Mouse (Mus musculus): Measurements from ENCODE around the gene Spr. TPM values are rescaled to one million over a fixed set of nuclear protein-coding genes. Genes with fewer than 3 reads are reported as not detected.
A peak's percentile ranks its signal among the peaks of the same experiment; 100 is the strongest.
"Not testable (repeated sequence)": the region's sequence is repeated elsewhere in the genome, so short reads cannot be mapped to it uniquely, and the experiment has no call there.

Gene Spr
- polyA plus RNA-seq, 1 experiment, result 51.3 TPM

- Histone ChIP-seq H3K27me3 (ENCODE audit: control insufficient read depth, insufficient read depth, low read length) (no peaks in the 10 kb centered on the region), H3K4me3 (ENCODE audit: low read depth, low read length) (no peak overlapping the region), H3K4me1 (ENCODE audit: control insufficient read depth, insufficient read depth, insufficient read length, low read length) (peaks cover 2% of the 10 kb centered on the region; the same call in 1 of the 2 replicates), H3K27ac (ENCODE audit: insufficient read depth, low read depth, low read length) (no peak overlapping the region), H3K36me3 (ENCODE audit: control insufficient read depth, insufficient read depth, low read length) (peaks cover 8% of the 10 kb centered on the region)
- TF ChIP-seq POLR2A (IDR thresholded peaks at IDR 0.05; ENCODE audit: low read depth, low read length) (no peak), CTCF (IDR thresholded peaks at IDR 0.05; ENCODE audit: extremely low read depth, insufficient read length, insufficient replicate concordance, low read depth, low read length) (peak; percentile 42; the same call in 1 of the 2 replicates)
- WGBS, result 3% methylated on average over 4 of the region's 4 CpGs
Measured at GRCm38 (mm10) chr6:85131673-85132072, 5.9 kb downstream of the Spr start.

GRCm38 (mm10) chr6:85117545-85118511, 19.7 kb downstream of the Spr start:
- peak; percentile 62; the same call in 1 of the 2 replicates for TF ChIP-seq CTCF (IDR thresholded peaks at IDR 0.05; ENCODE audit: extremely low read depth, insufficient read length, insufficient replicate concordance, low read depth, low read length)
- not testable (repeated sequence) for H3K4me3 ChIP-seq (ENCODE audit: low read depth, low read length); H3K27me3 ChIP-seq (ENCODE audit: control insufficient read depth, insufficient read depth, low read length); H3K36me3 ChIP-seq (ENCODE audit: control insufficient read depth, insufficient read depth, low read length); H3K4me1 ChIP-seq (ENCODE audit: control insufficient read depth, insufficient read depth, insufficient read length, low read length); H3K27ac ChIP-seq (ENCODE audit: insufficient read depth, low read depth, low read length)
- 32% methylated on average over 11 of the region's 11 CpGs for WGBS

GRCm38 (mm10) chr6:85105033-85105615, 32.4 kb downstream of the Spr start:
- 90% methylated on average over 10 of the region's 10 CpGs for WGBS
- Histone ChIP-seq H3K27ac (ENCODE audit: insufficient read depth, low read depth, low read length) (no peak overlapping the region), H3K4me1 (ENCODE audit: control insufficient read depth, insufficient read depth, insufficient read length, low read length) (no peaks in the 10 kb centered on the region), H3K36me3 (ENCODE audit: control insufficient read depth, insufficient read depth, low read length) (no peaks in the 10 kb centered on the region), H3K27me3 (ENCODE audit: control insufficient read depth, insufficient read depth, low read length) (no peaks in the 10 kb centered on the region), H3K4me3 (ENCODE audit: low read depth, low read length) (no peak overlapping the region)
- TF ChIP-seq POLR2A (IDR thresholded peaks at IDR 0.05; ENCODE audit: low read depth, low read length) (no peak), CTCF (IDR thresholded peaks at IDR 0.05; ENCODE audit: extremely low read depth, insufficient read length, insufficient replicate concordance, low read depth, low read length) (no peak)

GRCm38 (mm10) chr6:85103321-85103720, 34.2 kb downstream of the Spr start:
- H3K27me3 ChIP-seq (ENCODE audit: control insufficient read depth, insufficient read depth, low read length), result no peaks in the 10 kb centered on the region
- no peaks in the 10 kb centered on the region for H3K4me1 ChIP-seq (ENCODE audit: control insufficient read depth, insufficient read depth, insufficient read length, low read length)
- H3K27ac ChIP-seq (ENCODE audit: insufficient read depth, low read depth, low read length), result no peak overlapping the region
- no peaks in the 10 kb centered on the region for H3K36me3 ChIP-seq (ENCODE audit: control insufficient read depth, insufficient read depth, low read length)
- no peak overlapping the region for H3K4me3 ChIP-seq (ENCODE audit: low read depth, low read length)
- TF ChIP-seq POLR2A (IDR thresholded peaks at IDR 0.05; ENCODE audit: low read depth, low read length) (no peak), CTCF (IDR thresholded peaks at IDR 0.05; ENCODE audit: extremely low read depth, insufficient read length, insufficient replicate concordance, low read depth, low read length) (no peak)
- 81% methylated on average over 3 of the region's 3 CpGs for WGBS

- H3K4me1 ChIP-seq (ENCODE audit: control insufficient read depth, insufficient read depth, insufficient read length, low read length), result no peaks in the 10 kb centered on the region
Measured at GRCm38 (mm10) chr6:85096441-85096840, 41.1 kb downstream of the Spr start.

GRCm38 (mm10) chr6:85087425-85087824, 50.1 kb downstream of the Spr start:
- 39% methylated on average over 4 of the region's 4 CpGs for WGBS
- Histone ChIP-seq H3K4me3 (ENCODE audit: low read depth, low read length) (no peak overlapping the region), H3K27ac (ENCODE audit: insufficient read depth, low read depth, low read length) (no peak overlapping the region), H3K27me3 (ENCODE audit: control insufficient read depth, insufficient read depth, low read length) (0 out of 2 replicates have a peak, but pooled peaks cover 3% of the 10 kb centered on the region), H3K4me1 (ENCODE audit: control insufficient read depth, insufficient read depth, insufficient read length, low read length) (no peaks in the 10 kb centered on the region; the same call in 1 of the 2 replicates), H3K36me3 (ENCODE audit: control insufficient read depth, insufficient read depth, low read length) (no peaks in the 10 kb centered on the region)
- no peak for TF ChIP-seq POLR2A (IDR thresholded peaks at IDR 0.05; ENCODE audit: low read depth, low read length)
- TF ChIP-seq CTCF (IDR thresholded peaks at IDR 0.05; ENCODE audit: extremely low read depth, insufficient read length, insufficient replicate concordance, low read depth, low read length), result no peak

More at GRCm38 (mm10) chr6:85096441-85096840, 41.1 kb downstream of the Spr start:
- TF ChIP-seq CTCF (IDR thresholded peaks at IDR 0.05; ENCODE audit: extremely low read depth, insufficient read length, insufficient replicate concordance, low read depth, low read length), result no peak
- TF ChIP-seq POLR2A (IDR thresholded peaks at IDR 0.05; ENCODE audit: low read depth, low read length), result no peak
- H3K4me3 ChIP-seq (ENCODE audit: low read depth, low read length), result no peak overlapping the region
- 20% methylated on average over 2 of the region's 2 CpGs for WGBS
- no peaks in the 10 kb centered on the region for H3K36me3 ChIP-seq (ENCODE audit: control insufficient read depth, insufficient read depth, low read length)
- no peak overlapping the region for H3K27ac ChIP-seq (ENCODE audit: insufficient read depth, low read depth, low read length)
- no peaks in the 10 kb centered on the region for H3K27me3 ChIP-seq (ENCODE audit: control insufficient read depth, insufficient read depth, low read length)

- H3K4me1 ChIP-seq (ENCODE audit: control insufficient read depth, insufficient read depth, insufficient read length, low read length), result no peaks in the 10 kb centered on the region; the same call in 1 of the 2 replicates
- H3K27me3 ChIP-seq (ENCODE audit: control insufficient read depth, insufficient read depth, low read length), result 0 out of 2 replicates have a peak, but pooled peaks cover 3% of the 10 kb centered on the region
- peak overlapping the region; percentile 19; the same call in 1 of the 2 replicates for H3K27ac ChIP-seq (ENCODE audit: insufficient read depth, low read depth, low read length)
- H3K4me3 ChIP-seq (ENCODE audit: low read depth, low read length), result no peak overlapping the region
- TF ChIP-seq CTCF (IDR thresholded peaks at IDR 0.05; ENCODE audit: extremely low read depth, insufficient read length, insufficient replicate concordance, low read depth, low read length) (no peak), POLR2A (IDR thresholded peaks at IDR 0.05; ENCODE audit: low read depth, low read length) (no peak)
- 73% methylated on average over 3 of the region's 3 CpGs for WGBS
- H3K36me3 ChIP-seq (ENCODE audit: control insufficient read depth, insufficient read depth, low read length), result no peaks in the 10 kb centered on the region
Measured at GRCm38 (mm10) chr6:85086645-85087044, 50.9 kb downstream of the Spr start.

Other genes with a start within 250 kb of the Spr start
- 2.8 and 7.0 TPM in 2 replicates for gene Exoc6b, start 68.3 kb downstream of the Spr start, polyA plus RNA-seq (2012; rRNA removed)
- gene Emx1, start 49.7 kb upstream of the Spr start, polyA plus RNA-seq (2012; rRNA removed), result not detected in 2 replicates
- 0.63 and 1.0 TPM in 2 replicates for gene Sfxn5, start 195.7 kb upstream of the Spr start, polyA plus RNA-seq (2012; rRNA removed)
- gene Rab11fip5, start 236.9 kb upstream of the Spr start, polyA plus RNA-seq (2012; rRNA removed), result 3.0 and 3.8 TPM in 2 replicates

Data from small intestine, adult 2 months (tissue).